Mouse (Mus musculus): ENCODE measurements around the gene Grasp.

DNA sequence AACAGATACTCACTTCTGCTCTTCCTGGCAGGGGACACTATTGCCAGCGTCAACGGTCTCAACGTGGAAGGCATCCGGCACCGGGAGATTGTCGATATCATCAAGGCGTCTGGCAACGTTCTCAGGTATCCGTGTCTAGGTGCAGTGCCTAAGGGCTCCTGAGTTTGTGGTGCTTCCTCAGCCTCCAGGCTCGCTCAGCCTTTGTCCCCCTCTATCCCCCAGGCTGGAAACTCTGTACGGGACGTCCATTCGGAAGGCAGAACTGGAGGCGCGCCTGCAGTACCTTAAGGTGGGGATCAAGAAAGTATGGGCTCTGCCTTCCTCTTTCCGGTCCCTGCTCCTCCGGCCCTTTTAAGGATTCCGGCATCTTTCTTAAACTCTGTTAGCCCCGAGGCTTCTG is 6.5 kb downstream of the Grasp start:
- TF ChIP-seq EP300 (IDR thresholded peaks at IDR 0.05; ENCODE audit: insufficient read depth, low read depth, low read length) (no peak), CTCF (IDR thresholded peaks at IDR 0.05) (no peak)

Data from heart, adult 2 months (tissue).